Mouse (Mus musculus): ENCODE measurements around the gene Vps54.

DNA sequence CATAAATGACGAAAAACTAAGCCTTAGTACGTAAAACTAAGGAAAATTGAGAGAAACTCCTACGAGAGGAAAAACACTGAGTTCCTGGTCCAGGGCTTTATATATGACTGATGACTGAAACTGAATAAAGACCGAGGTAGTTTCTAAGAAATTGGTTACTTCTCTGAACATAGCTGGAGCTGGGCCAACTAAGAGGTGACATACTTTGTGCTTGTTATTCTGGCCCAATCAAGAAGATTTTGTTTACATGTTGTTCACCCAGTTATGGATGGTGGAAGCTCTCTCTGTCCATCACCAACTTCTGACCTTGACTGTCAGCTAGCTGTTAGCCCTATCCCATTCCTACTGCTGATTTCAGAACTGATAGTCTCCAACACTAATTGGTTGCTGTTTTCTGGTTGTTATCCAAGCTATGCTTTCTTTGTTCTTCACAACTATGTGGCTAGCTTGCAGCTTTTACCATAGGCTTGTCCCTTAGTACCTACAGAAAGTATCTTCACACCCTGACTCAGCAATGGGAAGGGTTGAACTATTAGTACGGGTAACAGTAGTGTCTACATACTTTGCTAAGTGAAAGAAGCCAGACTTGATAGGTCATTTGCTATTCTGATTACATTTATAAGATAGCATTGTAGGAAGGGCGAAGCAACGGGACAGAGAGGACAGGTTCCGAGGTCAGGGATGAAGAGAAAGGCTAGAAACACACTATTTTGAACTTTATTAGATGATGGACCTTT lies 19.1 kb upstream of the Vps54 start:
- TF ChIP-seq ZNF384 (IDR thresholded peaks at IDR 0.05; ENCODE audit: low read depth, low read length) = no peak
- TF ChIP-seq UBTF (IDR thresholded peaks at IDR 0.05; ENCODE audit: low read depth, low read length) = no peak
- TF ChIP-seq E2F4 (IDR thresholded peaks at IDR 0.05; ENCODE audit: insufficient replicate concordance, low read depth, low read length) = no peak
- TF ChIP-seq CTCF (conservative IDR thresholded peaks at IDR 0.05 in 1 of 2, IDR thresholded peaks at IDR 0.05 in 1 of 2; ENCODE audit: low read depth in 2 of 2, low read length in 2 of 2) = no peak
- no peak for TF ChIP-seq USF1 (IDR thresholded peaks at IDR 0.05; ENCODE audit: low read depth, low read length)
- TF ChIP-seq EP300 (IDR thresholded peaks at IDR 0.05; ENCODE audit: low read length) = no peak
- no peak for TF ChIP-seq JUND (conservative IDR thresholded peaks at IDR 0.05; ENCODE audit: low read depth, low read length)
